Mouse (Mus musculus): ENCODE data around the gene Ifi205. TPM values are rescaled to one million over a fixed set of nuclear protein-coding genes. Genes with fewer than 3 reads are reported as not detected.

Gene Ifi205
- polyA plus RNA-seq, 1 experiment from 2014 or later = not detected

Other genes with a start within 250 kb of the Ifi205 start
- gene Ifi211, start 118.8 kb downstream of the Ifi205 start, polyA plus RNA-seq (2015; fragmentation: Nextera tagmentation; extraction: Ambion mirVana) = 0.51 and 4.7 TPM in 2 replicates
- 1.1 and 11.7 TPM in 2 replicates for gene Mndal, start 89.3 kb downstream of the Ifi205 start, polyA plus RNA-seq (2015; fragmentation: Nextera tagmentation; extraction: Ambion mirVana)
- gene Ifi203, start 89.1 kb downstream of the Ifi205 start, polyA plus RNA-seq (2015; fragmentation: Nextera tagmentation; extraction: Ambion mirVana) = 0.69 and 2.9 TPM in 2 replicates
- 0.41 TPM in 1 of 2 replicates, not detected in the other for gene Ifi202b, start 49.1 kb downstream of the Ifi205 start, polyA plus RNA-seq (2015; fragmentation: Nextera tagmentation; extraction: Ambion mirVana)
- not detected in 2 replicates for gene Olfr433, start 8.9 kb upstream of the Ifi205 start, polyA plus RNA-seq (2015; fragmentation: Nextera tagmentation; extraction: Ambion mirVana)
- not detected in 2 replicates for gene Olfr432, start 17.4 kb upstream of the Ifi205 start, polyA plus RNA-seq (2015; fragmentation: Nextera tagmentation; extraction: Ambion mirVana)
- gene Olfr430, start 34.8 kb upstream of the Ifi205 start, polyA plus RNA-seq (2015; fragmentation: Nextera tagmentation; extraction: Ambion mirVana) = not detected in 2 replicates
- gene Olfr429, start 52.5 kb upstream of the Ifi205 start, polyA plus RNA-seq (2015; fragmentation: Nextera tagmentation; extraction: Ambion mirVana) = not detected in 2 replicates
- gene Olfr427, start 65.1 kb upstream of the Ifi205 start, polyA plus RNA-seq (2015; fragmentation: Nextera tagmentation; extraction: Ambion mirVana) = not detected in 2 replicates
- not detected in 2 replicates for gene Olfr231, start 89.4 kb upstream of the Ifi205 start, polyA plus RNA-seq (2015; fragmentation: Nextera tagmentation; extraction: Ambion mirVana)
- gene Olfr424, start 99.7 kb upstream of the Ifi205 start, polyA plus RNA-seq (2015; fragmentation: Nextera tagmentation; extraction: Ambion mirVana) = not detected in 2 replicates
- not detected in 2 replicates for gene Olfr420, start 123.8 kb upstream of the Ifi205 start, polyA plus RNA-seq (2015; fragmentation: Nextera tagmentation; extraction: Ambion mirVana)
- 0.06 and 0.20 TPM in 2 replicates for gene Spta1, start 141.0 kb upstream of the Ifi205 start, polyA plus RNA-seq (2015; fragmentation: Nextera tagmentation; extraction: Ambion mirVana)
- not detected in 2 replicates for gene Olfr419, start 220.3 kb upstream of the Ifi205 start, polyA plus RNA-seq (2015; fragmentation: Nextera tagmentation; extraction: Ambion mirVana)

All from neural tube, embryonic 15.5 days (tissue).